Mouse (Mus musculus): Measurements from ENCODE around the gene Vmn2r66. TPM values are rescaled to one million over a fixed set of nuclear protein-coding genes. Genes with fewer than 3 reads are reported as not detected.

Gene Vmn2r66
- total RNA-seq (2021), result not detected
- long read RNA-seq, experiment 1, result 0 reads
- long read RNA-seq, experiment 2, result 0 reads

- no peak for DNase-seq (ENCODE audit: low spot score in 2 of 2)
These were observed at the start of gene Vmn2r66 for GRCm38 (mm10) chr7:85012168-85012567. Vmn2r66 (minus strand) TSS chr7:85012268.

- no peak for DNase-seq (ENCODE audit: low spot score in 2 of 2)
These were observed 15.4 kb downstream of the Vmn2r66 start for GRCm38 (mm10) chr7:84996694-84997093.

GRCm38 (mm10) chr7:84964015-84964414 lies 48.1 kb downstream of the Vmn2r66 start, which contains the start of gene Vmn2r65:
Vmn2r65 (minus strand) TSS chr7:84964115.
- no peak for DNase-seq (ENCODE audit: low spot score in 2 of 2)

Other genes starting within 250 kb of the Vmn2r66 start
- not detected for gene Olfr291, start 158.7 kb downstream of the Vmn2r66 start, total RNA-seq (2021)
- gene Vmn2r65, start 48.2 kb downstream of the Vmn2r66 start, total RNA-seq (2021), result not detected
- gene Vmn2r67, start 143.7 kb upstream of the Vmn2r66 start, total RNA-seq (2021), result not detected
- not detected for gene Vmn2r68, start 225.5 kb upstream of the Vmn2r66 start, total RNA-seq (2021)